Mouse (Mus musculus) liver, postnatal 0 days (tissue): ENCODE measurements around the gene Vsnl1.

Experiments used
- CTCF ChIP-seq: sonication (generic); IDR thresholded peaks from 2 replicates; pipeline ENCODE4 v1.5.1; 2016; ENCODE audit warnings: antibody characterized with exemption, low read depth
- EP300 ChIP-seq: IDR thresholded peaks from 2 replicates; pipeline ENCODE4 v1.6.1; 2016; ENCODE audit warnings: antibody characterized with exemption, low read depth, mild to moderate bottlenecking

DNA sequence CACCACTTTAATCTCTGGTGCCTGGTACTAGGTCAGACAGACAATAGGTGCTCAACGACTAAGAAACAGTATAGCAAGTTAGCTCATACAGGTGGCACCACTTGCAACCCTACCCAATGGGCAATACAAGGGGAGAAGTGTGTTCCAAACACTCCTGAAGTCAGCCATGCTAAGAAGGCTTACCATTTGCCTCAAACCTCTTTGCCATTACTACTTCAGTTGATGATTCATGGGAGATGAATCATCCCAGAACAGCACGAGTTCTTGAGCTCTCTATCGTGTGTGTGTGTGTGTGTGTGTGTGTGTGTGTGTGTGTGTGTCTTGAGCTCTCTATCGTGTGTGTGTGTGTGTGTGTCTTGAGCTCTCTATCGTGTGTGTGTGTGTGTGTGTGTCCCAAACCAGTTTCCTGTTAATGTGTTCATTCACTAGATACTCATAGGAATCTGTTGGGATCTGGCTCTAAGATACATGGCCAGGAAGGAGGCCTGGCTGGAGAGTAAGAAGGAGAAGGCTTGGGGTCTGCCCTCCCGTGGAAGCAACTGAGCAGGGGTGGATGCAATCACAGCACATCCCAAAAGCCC is 94.3 kb downstream of the Vsnl1 start:
- TF ChIP-seq EP300 (no peak), CTCF (no peak)
